Mouse (Mus musculus) telencephalon, adult 2 months (tissue): ENCODE data around the gene Ing2.

ENCODE experiments used
- DNase-seq: peaks from one replicate; pipeline ENCODE4 v3.0.0-alpha.2; 2011; ENCODE audit warnings: low read depth, low spot score

The Ing2 gene

DNA sequence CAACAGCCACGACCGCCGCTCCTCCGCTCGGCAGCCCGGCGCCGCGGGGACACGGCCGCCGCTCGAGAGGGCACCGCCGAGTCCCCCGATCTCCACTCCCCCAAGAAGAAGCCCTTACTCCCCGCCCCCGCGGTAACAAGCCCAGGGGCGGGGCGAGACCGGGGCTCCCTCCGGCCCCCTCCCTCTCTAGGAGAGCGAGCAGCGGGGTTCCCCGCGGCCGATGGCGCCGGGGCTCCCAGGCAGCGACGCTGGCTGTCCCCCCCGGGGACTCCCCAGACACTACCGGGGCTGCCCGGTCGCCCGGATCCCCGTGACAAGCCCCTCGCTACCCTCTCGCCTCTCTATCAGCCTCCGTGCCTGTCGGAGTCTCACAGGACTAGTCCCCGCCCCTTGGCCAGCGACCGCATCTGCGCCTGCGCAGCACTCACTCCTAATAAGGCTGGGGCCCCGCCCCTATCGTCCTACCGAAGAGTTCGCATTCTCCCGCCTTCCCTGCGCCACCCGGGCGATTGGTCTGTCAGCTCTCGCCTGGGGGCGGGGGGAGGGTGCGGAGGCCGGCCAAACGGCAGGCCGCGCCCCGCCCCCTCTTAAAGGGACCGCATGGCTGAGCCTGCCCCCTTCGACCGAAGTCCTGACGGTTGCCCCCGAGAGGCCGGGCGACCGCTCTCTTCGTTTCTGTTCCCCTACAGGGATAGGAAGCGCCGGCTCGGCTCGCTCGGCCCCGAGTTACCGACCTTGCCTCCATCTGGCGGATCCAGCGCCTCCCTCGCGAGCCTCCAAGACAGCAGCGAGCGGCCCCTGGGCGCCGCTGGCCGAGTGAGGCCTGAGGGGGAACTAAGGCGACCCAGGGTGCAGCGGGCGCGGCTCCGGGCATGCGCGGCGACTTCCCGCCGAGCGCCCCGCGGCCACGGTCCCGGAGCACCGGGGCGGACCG, at the start of gene Ing2:
Gene Ing2 (minus strand): TSS at position 780 of the 934 bp plus-strand sequence.
- DNase-seq: peak; percentile 99

DNA sequence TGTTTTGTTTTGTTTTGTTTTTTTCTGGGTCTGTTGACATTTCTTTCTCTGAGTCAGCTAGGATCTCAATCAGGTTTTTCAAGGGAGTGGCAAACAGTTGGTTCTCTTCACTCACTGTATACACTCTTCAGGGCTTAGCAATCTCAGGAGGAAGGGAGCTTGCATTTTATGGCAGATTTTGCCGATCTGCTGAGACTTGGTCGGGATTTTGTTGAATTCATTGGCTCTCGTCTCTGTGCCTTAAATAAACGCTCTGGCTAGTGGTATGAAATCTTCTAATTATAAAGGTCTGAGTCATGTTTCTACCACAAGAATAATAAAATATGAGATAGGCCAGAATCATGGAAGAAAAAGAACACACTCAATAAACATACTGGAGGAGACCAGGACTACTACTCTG, 46.3 kb upstream of the Ing2 start:
- DNase-seq: peak; percentile 60

DNA sequence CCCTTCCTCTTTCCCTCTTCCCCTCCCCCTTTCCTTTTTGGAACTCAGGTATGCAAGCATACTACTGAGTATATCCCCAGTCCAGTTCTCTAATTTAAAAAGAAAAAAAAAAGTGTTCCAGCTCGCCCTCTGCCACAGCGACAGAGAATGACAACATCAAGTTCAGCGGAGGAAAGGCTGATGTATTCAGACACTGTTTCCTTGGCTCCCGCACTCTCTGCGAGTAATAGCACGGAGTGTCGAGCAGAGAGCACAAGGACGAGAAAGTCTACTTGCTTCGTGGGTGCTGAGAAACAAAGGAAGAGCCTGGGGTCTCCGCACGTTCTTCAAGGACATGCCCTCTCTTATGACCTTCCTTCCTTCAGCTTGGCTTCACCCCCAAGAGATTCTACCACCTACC, 43.3 kb upstream of the Ing2 start:
- DNase-seq: no peak

DNA sequence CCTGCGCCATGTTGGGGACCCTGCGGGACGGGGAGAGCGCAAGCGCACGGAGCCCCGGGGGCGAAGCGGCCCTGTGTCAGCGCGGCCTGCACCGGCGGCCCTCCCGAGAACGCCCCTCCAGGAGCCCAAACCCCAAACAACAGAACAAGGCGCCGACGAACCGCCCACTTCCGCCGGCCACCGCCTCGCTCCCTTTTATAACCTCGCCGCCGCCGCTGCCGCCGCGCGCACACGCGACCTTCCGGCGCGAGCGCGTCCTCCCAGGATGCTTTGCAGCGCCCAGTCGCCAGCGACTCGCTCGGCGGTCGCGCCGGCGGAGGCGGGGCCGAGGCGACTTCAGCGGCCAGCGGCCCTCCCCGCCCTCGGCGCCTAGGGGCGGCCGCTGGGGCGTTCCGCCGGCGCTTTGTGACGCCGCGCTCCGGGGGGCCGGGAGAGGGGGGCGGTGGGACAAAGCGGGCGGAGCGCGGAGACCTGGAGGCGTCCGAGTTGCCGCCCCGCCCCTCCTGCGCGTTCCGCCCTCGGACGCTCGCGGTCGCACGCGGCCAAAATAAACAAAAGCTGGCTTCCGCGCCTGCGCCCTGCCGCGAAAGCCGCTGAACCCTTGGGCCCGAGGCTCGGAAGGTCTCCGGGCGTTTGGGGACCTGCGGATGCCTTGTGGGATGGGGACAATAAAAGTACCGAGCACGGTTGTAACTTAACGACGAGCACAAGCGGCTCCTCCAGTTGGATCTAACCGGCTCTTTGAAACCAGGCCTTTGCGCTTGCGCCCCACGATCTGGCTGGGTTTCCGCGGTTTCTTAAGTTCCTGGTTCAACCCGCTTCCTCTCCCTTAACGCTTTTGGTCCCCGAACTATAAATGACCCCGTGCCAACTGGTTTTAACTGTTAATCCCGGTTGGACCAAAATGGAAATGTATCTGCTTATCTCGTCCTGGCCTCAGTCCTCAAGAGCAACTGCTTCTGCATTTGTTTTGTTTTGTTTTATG, 38.7 kb upstream of the Ing2 start, which contains the start of gene Cdkn2aip:
Gene Cdkn2aip (minus strand): TSS at position 172 of the 985 bp plus-strand sequence.
- peak; percentile 86 for DNase-seq

DNA sequence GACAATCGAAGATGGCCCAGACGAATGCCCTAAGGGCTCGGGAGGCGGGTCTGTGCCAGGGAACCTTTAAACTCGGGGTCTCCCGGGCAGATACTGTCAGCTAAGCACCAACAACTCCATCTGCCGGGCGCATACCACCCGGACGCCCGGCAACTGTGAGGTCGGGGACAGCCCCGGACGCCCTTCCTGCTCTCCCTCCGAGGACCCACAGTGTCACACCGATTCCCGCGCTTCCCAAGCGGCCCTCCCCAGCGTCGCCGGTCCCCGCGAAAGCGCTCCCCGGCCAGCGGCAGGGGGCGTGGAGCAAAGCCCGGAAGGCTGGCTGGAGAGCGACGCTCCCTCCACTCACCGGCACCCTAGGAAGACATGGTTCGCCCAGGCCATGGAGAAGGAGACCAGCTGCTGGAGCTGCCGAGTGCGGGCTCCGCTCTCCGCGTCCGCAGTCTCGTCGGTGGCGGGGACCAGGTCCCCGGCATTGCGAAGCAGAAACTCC, 37.9 kb upstream of the Ing2 start:
- no peak for DNase-seq

DNA sequence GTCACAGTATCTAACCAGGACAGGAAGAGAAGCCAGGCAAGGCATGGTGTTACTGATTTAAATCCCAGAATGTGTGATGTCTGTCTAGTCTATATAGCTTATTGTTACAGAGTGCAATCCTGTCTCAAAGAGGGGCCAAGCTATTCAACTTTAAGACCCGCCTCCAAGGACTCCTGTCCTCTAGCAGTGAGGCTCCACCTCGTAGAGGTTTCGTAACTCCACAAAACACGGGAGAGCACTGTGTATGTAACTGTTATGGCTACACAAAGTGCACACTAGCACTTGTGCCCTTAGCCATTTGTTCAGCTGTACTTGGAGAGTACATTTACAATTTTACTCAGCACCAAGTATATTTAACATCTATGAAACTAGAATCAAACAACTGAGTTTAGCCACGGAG, 32.8 kb upstream of the Ing2 start:
- DNase-seq: no peak

DNA sequence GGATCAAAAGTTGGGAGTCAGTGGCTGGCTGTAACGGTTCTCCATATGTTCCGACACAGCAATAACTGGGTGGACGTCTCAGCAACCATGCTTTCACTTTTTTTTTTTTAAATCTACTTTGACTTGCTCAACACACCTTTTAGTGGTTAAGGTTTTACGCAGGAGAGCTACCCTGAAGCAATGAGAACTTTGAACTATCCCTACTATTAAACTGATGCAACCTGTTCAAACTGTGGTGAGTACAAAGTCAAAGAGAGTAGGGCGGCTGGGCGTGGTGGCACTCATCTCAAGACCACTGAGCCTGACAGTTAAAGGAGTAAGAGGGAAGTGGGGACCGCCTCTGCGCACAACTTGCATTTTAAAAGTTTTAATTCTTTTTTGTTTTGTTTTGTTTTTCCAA, 31.4 kb upstream of the Ing2 start:
- DNase-seq: no peak

DNA sequence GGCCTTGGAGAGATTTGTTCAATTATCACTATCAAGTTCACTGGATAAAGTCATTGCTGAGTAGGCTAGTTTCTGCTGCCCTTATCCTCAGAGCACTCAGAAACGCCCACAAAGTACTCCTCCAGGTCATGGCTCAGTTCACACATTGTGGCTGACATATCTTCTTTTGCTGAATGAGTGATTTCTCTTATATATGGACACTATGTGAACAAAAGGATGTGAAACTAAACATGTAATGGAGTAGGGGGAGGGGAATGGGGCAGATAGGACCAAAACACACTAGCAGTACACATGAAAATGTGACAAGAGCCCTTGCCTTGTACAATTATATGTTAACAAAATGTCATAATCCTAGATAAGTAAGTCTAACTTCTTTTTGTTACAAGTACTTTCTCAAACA, 27.0 kb upstream of the Ing2 start:
- DNase-seq: no peak

DNA sequence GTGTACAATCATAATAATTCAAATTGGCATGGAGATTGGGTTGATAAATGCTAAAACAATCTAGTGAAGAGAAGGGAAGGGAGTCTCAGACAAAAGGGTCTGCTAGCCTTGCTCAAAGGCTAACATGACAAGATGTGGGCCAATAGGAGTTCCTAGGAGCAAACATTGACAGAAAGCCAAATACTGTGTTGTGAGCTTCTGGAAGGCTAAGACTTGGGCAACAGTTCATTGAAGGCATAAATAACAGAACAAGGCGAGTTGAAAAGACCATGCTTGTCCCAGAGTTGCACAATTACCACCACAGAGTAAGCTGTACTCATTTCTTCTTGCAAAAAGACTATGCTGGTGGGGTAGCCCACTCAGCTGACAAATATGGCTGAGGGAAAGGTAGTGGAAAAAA, 22.3 kb upstream of the Ing2 start:
- no peak for DNase-seq

DNA sequence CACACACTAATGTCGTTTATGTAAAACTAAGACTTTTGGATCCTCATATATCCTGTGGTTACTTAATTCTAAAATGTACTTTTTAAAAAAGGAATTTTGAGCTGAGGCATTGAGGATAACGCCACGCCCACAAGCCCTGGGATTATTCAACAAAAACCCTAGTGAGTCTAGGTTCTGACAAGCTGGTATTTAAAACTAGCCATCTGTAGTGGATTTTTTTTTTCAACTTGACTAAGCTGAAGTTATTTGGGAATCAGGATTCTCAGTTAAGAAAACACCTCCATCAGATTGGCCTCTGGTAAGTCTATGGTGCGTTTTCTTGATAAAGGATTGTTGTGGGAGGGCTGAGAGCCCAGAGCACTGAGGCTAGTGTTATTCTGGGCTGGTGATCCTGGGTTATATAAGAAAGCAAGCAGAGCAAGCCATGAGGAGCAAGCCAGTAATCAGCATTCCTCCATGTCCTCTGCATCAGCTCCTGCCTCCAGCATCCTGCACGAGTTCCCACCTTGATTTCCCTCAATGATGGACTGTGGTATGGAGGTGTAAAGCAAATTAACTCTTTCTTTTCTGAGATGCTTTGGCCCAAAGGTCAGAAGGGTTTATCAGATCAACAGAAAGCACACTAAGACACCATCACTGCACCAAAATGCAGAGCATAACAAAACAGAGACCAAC, 20.2 kb upstream of the Ing2 start:
- DNase-seq: peak; percentile 81

DNA sequence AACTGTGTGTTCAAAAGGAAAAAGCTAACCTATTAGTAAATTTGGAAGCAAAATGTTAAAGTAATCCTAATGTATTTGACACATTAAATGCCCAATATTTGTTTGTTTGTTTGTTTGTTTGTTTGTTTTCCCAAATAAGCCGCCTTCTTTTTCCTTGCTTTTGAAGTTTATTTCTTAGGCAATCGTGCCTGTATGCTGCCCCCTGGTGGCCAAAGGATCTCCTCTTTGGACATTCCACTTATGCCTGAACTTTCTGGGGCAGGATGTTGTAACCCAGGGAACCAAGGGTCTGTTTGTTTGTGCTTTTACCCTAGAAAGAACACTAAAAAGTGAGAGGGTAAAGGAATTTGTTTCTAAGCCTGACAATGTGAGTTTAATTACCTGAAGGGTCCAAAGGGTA, 17.8 kb upstream of the Ing2 start:
- no peak for DNase-seq

DNA sequence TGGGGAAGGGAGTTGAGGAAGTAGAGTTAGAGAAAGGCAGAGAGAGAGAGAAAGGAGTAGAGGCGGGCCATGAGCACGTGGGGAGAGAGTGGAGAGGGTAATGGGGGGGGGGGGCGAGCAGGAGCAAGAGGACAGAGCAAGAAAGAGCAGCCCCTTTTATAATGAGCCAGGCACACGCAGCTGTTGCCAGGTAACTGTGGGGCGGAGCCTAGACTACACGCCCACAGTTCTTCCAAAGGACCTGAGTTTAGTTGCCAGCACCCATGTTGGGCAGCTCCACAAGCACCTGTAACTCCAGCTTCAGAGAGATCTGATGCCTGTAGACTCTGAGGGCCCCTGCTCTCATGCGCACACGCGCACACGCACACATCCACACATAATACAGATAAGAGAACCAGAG, 16.5 kb upstream of the Ing2 start:
- DNase-seq: no peak

DNA sequence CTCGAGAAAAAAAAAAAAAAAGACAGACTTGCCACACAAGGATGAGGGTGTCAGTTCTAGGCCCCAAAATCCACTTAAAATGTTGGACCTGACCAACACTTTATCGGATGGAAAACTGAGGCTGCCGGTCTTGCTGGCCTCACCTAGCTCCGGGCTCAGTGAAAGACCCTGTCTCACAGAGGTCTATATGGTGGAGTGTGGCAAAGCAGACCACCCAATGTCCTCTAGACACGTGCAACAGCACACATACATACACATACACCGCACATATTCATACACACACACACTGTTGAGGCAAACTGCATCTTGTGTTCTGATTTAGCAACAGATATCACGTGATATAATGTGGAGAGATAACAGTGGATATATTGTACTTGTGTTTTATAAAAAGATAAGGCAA, 15.9 kb upstream of the Ing2 start:
- no peak for DNase-seq

DNA sequence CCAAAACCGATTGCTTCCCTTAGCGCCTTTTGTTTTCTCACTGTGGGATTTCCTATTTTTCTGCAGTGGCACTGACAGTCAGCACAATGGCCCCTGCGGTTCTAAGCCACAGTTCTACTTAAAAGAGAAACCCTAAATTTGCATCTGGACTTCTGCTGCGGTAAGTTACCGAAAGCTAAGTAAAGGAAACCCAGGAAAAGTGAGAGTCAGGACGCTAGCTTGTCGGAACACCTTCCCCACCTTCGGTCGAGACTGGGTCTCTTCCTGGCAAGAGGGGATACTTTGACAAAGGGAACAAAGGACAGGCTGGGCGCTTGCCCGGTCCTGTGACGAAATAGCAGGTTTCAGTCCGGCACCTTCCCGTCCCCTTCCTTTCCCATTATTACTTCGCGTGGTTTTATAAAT, 15.3 kb upstream of the Ing2 start:
- DNase-seq: no peak

DNA sequence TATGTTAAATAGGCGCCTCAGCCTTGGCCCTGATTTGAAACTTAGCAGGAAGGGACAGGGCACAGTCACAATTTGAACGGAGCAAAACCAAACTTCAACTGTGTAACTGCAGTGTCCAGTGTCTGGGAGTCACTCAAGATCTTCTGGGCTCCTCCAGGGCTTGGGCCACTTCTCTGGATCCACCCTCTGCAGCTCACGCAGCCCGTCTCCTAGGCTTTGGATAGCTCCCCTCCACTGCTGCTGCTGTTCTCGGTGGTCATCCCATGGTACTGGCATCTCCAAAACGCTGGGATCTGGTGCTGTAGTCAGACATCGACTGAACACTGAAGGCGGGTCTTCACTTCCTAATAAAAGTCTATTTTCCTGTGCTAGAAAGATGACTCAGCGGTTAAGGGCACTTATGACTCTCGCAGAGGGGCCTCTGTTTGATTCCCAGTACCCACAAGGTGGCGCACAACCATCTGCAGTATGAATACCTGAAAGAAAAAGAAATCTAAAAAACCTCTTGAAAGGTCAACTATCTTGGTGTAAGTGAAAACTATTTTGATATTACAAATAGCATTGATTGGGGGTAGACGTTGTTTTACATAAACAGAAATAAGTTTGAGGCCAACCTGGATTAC, 14.5 kb upstream of the Ing2 start:
- DNase-seq: no peak

DNA sequence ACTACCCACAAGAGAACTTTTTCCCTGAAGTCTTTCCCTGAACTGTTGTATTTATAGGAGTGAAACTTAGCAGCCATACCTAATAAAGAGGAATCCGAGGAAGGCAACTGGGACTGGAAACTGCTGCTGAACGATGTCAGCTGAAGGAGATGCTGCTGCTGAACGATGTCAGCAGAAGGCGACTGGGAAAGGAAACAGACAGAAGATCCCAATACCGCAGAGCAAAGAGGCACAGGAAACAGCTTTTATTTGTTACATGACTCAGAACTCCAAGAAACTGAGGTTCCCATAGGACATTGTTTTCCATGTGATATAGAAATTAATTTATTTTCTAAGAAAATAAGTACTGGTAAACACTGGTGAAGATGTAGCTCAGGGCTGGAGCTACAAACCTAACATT, 9.1 kb upstream of the Ing2 start:
- no peak for DNase-seq

DNA sequence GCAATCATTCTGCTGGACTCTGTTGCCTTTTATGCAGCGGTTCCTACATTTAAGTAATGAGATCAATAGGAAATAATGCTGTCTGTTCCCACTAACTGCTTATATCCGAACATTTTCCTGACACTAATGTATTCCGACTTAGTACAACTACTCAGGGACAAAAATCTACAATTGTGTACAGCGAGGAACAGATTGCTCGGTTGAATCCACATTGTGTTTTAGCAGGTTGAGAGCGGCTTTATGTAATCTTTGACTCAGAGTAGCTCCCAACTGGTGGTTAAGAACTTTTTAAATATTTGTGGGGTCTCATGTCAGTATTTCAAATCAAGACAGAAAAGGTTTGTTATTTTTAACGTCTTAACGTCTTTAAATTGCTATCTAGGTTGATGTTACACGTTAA, 8.6 kb upstream of the Ing2 start:
- no peak for DNase-seq

DNA sequence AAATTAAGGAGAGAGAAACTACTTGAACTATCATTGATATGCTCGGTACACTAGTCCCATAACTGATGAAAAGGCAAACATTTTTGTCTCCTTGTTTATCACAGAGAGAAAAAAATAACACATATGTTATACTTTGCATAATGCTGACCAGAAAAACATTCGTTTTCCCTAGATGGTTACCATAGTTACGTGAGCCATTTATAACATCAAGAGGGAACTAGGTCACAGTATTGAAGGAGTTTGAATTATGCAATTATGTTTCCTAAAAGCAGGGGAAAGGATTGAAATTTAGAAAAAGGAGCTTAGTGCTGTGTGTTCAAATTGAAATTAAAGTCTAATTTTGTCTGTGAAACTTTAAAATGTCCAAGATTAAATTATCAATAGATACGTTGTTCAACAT, 5.0 kb upstream of the Ing2 start:
- DNase-seq: no peak

DNA sequence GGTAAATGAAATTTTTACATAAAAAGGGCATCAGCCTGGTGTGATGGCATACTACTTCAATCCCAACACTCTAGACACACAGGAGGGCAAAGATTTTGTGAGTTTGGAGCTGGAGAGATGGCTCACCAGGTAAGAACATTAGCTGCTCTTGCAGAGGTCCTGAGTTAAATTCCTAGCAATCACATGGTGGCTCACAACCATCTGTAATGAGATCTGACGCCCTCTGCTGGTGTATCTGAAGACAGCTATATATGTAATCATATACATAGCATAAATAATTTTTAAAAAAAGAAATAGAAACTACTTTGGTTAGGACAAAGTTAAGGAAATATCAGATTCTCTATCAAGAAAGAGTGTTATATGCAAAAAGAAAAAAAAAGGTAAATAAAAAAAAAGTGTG, 4.2 kb upstream of the Ing2 start:
- no peak for DNase-seq

DNA sequence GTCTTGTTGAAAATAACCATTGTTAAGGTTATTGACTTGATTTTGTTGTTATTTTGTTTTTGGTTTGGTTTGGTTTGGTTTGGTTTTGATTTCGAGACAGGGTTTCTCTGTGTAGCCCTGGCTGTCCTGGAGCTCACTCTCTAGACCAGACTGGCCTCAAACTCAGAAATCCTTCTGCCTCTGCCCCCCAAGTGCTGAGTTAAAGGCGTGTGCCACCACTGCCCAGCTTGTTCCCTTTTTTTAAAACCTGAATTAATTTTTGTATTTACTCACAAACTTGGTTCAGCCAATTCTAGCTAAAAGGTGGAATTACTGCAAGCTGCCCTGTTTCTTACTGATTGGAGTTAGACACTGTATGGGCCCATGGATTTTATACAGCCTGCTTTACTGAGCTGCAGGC, 1.3 kb upstream of the Ing2 start:
- DNase-seq: no peak

DNA sequence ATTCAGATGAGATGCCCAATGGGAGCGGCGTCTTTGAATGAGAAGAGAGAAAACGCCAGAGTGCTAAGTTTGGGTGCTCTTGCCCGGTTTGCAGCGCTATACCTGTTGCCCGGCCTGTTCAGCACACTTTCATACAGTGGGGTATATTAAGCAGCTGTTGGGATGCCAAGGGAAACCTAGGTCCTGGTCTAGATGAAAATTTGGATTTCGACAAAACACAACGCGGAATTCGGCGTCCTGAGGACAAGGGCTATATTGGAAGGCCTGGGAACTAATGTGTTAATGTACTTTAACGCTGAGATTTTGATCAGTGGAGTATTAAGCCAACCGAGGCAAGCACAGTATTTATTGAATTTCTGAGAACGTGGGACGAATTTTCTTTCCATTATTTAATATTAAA, 868 bp upstream of the Ing2 start:
- no peak for DNase-seq
